Mouse (Mus musculus) frontal cortex, adult 2 months (tissue): ENCODE data around the gene Pomt2. TPM values are rescaled to one million over a fixed set of nuclear protein-coding genes. Genes with fewer than 3 reads are reported as not detected.
A peak's percentile ranks its signal among the peaks of the same experiment; 100 is the strongest.
"Not testable (repeated sequence)": the region's sequence is repeated elsewhere in the genome, so short reads cannot be mapped to it uniquely, and the experiment has no call there.

Experiments used
- DNase-seq, 2 experiments: peaks; one replicate each; pipeline ENCODE4 v3.0.0; 2022; ENCODE audit warnings: low spot score in 1 of 2; ENCODE audit errors: extremely low spot score in 1 of 2
- polyA plus RNA-seq: library from polyadenylated mRNA; depleted of rRNA; stranded (reverse); fragments of >200 nt; gene quantifications from 2 replicates; pipeline ENCODE4 v1.2.3, GENCODE M21; 2012; rRNA removed

Pomt2 gene
- 18.4 and 21.0 TPM in 2 replicates for polyA plus RNA-seq

DNA sequence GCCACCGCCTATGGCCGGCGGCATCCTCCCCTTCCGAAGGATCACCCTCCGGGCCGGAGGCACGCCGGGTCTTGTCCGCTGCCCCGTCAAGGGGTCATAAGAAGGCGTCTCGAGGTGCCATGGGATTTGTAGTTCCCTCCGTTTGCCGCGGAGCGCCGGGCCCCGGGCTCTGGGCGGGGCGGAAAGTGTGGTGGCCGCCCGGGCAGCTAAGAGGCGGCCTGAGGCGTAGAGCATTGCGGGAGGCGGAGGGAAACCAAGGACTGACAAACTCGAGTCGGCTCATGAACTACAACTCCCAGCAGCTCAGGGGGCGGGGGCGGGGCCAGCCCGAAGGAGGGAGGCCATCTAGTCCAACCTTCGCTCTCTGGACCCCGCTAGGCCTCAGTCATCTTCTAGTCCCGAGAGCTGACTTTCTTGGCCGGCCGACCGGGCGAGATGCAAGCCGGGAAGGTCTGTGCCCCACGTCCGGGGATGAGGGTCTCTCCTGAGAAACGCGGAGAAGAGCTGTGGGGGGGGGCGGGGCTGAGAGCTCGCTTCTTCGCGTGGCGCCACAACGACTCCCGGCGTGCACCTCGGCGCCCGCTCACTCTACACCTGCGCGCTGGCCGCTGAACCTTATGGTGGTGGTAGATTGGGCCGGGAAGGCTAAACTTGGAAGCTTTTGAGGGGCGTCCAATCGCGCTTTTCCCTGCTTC is at the start of gene Pomt2:
Gene Pomt2 (minus strand): TSS at position 574 of the 695 bp plus-strand sequence.
- DNase-seq = peak; percentile 93 to 94

DNA sequence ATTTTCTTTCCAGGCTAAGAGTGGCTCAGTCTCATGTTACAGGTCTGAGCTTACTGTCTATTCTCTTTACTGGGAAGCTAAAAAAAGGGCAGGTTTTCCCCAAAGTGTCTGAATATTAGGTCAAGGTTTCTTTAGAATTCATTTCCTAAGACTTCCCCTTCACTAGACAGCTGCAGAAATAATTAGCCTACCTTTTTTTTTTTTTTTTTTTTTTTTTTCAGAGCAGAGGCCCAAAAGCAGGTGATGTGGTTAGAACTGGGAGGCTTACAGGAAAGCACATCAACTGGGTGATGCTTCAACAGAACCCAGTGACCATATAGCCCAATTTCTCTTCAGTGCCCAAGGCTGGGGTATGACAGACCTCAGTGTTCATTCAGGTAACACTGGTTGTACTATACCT is 48.5 kb upstream of the Pomt2 start:
- DNase-seq = no peak

DNA sequence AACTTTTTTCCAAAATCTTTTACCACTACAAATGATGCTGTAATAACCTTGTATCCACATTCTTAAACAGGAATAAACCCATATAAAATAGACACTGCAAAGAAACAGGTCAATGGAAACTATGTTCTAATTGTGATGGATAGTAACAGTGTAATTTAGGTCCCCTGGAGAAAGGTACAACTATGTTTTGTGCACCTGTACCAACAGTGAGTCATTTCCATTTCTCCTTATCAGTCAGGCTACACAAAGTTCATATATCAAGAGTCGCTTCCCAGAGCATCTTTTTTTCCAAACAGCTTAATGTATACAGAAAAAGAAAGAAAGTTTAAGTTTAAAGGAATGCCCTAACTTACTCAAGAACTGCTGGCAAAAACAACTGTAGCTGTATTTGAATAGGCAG is 47.3 kb upstream of the Pomt2 start:
- no peak for DNase-seq

DNA sequence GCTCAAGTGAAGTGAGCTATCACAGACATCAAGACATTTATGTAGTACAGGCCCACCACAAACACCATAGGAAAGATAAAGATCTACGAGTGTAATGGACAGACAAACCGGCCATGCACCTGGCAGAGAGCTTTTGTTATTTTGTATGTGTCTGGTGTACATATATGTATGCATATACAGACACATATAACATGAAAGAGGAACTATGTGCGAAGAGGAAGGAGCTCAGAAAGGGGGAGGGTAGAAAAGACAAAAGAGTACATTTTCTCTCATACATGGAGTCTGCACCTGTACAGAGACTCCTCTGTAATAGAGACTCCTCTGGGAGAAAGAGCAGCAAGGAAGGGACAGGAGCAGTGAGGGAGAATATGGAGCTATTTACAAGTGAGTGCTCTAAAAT is 45.2 kb upstream of the Pomt2 start:
- no peak for DNase-seq

DNA sequence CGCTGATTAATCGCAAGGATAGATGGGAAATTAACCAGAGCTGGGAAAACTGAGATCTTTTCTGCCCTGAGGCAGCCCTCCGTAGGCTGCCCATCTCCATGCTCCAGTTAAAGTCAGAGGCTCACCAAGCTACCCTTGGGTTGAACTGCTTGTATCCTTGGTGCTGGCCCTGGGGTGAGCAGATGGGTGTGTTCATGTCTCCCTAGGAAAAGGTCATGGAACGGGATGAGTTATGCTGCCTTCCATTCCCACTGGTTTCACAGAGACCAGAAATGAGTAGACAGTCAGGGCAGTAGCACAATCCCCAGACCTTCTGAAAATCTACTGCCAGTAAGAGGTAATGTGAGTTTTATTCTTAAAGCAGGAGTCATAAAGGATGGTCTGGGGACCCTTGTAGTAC is 29.9 kb upstream of the Pomt2 start:
- no peak for DNase-seq

DNA sequence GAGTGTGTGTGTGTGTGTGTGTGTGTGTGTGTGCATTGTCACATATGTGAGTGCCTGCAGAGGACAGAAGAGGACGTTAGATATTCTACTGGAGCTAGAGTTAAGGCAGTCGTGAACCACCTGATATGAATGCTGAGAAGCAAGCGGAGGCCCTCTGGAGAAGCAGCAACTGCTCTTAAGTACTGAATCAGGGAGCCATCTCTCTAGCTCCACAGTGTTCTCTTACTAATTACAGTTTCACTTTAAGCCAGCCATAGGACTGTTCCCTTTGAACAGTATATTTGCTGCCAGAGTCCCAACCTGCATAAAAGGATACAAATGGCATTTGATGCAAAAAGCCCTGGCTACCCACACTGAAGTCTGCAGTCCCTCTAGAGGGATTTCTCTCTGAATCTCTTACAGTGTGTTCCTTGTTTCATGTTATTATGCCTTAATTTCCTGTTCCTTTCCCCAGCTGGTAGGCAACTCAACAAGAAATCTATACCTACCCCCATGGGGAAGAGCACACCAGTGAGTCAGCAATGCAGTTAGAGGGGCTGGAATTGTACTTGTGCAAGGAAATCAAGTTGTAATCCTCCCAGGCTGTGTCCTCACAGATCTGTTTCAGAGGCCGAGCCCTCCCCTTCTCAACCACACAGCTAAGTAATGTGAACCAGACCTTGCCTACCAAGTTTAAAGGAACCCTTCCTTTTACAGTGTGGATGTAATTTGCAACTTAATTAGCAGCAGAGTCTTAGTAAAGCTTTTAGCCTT is 27.6 kb upstream of the Pomt2 start:
- DNase-seq = no peak

DNA sequence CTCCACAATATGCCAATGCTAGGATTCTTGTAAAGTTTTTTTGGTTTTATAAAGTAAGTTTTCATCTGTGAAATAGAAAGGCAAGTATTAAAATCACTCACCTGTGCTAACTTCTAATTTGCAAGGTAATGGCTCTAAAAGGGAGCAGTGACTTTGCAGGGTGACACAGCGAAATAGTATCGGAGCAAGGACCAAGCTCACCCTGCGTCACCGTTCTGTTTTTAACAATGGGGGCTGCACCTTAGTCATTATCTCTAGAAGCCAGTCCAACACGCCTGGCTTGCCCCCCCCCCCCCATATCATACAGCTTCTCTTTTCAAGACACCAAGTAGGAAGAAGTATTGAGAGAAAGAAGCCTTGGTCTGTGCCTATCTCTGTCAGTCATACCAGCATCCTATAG is 13.0 kb upstream of the Pomt2 start:
- no peak for DNase-seq

DNA sequence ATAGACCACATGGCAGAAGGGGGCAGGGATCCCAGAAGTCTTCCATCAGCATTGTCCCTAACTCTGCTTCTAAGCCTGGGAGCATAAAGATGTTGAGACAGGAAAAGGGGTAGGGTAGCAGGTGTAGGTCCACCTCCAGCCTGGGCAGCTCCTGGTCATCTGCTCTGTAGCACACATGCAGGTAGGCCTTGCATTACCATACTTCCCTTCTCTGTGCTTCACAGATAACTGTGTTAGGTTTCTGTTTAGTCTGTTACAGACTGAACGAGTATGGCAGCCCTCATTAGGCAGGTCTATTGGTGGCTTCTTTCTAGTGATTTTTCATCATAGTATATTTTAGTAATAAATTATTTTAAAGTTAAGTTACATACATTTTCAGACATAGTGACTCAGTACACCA is 12.5 kb upstream of the Pomt2 start:
- no peak for DNase-seq

DNA sequence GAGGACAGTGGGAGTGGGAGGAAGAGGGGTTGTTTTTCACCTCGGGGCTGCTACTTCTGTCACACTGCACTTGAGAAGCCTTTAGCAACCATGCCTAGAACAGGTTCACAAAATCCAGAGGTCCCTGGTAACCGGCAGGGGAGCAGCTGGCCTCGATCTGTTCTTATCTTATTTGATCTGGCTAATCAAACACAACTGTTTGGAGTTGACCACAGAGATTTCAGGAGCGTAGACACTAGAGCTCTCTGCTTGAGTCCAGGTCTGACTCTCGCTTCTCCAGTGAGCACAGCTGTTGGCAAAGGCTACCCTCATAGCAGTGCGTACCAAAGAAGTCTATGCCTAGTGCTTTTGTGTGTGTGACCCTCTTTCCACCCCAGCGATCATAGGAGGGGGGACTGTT is 10.3 kb upstream of the Pomt2 start:
- no peak for DNase-seq

DNA sequence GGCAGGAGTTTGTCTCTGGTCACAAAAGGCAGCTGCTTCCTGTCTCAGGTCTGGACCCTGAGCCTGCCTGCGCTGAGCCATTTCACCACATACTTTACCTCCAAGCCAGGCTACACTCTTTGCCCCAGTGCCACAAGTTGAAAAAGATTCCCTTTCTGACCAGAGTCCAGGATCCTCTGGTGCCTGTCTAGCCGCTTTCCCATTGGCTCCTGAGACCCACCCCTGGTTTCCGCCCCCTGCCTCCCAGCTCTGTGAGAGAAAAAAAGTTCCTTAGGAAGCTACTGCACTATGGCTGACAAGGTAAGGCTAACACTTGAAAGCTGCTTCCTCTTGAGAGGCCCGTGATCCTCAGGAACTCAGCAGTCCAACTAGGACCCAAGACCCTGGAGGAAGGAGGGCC is 9.6 kb upstream of the Pomt2 start:
- DNase-seq = no peak

DNA sequence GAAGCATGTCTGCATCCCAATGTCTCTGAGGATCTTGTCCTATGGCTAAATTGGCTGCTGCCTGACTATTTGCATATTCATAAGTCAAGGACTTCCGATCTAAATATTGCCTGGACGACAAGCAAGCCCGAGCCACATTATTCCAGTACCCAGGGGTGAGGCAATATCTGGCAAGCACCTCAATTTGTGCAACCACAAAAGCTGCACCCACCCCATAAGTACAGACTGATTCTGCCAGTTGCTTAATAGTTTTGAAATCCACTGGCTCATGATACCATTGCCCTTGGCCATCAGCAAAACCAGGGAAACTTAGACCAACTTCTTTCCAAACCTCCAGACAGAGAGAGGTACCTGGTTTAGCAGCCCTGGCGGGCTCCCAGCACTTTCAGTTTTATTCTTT is 6.7 kb upstream of the Pomt2 start:
- not testable (repeated sequence) for DNase-seq

DNA sequence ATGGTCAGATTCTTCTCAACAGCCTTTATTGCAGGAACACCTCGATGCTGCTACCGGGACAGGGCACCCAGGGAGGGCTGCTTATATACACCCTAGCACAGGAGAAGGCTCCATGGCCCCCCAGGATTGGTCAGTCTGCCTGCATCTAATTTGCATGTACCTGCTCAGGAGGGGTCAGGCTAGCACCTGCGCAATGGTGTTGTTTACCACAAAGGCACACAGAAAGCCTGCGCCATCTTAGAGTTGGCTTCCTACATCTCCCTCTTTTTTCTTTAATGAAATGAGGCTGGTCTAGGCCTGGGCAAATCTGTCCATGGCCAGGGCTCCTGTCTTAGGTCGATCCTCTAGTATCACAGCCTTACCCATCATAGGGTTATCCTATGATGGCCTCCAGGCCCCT is 1.7 kb upstream of the Pomt2 start:
- DNase-seq = no peak

DNA sequence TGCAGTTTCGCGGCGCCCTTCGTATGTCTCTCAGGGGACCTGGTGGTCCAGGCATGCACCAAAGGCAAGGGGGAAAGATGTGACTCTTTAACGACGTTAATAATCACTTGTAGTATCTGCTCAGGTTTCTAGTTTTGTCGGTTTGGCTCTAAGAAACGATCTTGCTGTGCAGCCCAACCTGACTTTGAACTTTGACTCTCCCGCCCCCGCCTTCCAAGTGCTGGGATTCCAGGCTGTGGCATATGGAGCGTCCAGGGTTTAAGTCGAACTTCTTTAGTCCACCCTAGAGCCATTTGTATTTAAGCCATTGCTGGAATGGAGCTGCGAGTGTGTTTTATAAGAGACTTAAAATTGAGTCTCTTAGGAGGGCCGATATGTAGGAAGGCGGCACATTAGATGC is 368 bp upstream of the Pomt2 start:
- no peak for DNase-seq

DNA sequence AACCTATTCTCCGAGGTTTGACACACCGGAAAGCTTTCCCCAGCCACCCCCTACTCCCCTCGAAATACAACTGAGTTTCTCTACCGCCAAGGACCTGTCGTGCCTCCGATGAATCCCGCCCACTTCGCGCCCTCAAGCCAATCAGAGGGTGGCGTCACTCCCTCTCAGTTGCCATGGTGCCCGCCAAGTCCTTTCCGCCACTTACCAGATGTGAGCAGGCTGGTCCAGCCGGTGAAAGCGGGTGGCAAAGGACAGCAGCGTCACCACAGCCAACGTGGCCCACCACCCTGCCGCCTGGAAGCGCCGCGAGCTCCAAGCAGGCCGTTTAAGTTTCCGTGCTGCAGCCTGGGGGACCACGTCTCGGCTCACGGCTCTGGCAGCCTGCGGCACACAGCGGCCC is 802 bp downstream of the Pomt2 start, which contains the start of gene Gstz1:
Gene Gstz1 (plus strand): TSS at position 200 of the 400 bp plus-strand sequence.
- peak; percentile 83 to 88 for DNase-seq

DNA sequence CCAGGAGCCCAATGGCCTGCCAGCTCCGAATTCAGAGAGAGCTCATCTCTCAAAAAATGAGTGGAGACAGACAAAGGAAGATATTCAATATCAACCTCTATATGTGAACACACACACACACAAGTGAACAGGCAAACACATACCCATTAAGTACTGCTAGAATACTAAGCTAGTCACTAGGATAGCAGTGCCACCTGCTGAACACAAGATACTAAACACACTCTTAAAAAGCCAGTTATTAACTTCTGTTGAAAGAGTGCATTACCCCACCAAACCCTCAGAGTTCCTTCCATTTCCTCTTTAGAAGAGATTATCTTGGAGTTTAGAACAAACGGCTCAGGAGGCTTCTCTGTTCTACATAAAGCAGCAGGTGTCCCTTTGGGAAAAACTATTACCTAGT is 5.6 kb downstream of the Pomt2 start:
- DNase-seq = no peak

DNA sequence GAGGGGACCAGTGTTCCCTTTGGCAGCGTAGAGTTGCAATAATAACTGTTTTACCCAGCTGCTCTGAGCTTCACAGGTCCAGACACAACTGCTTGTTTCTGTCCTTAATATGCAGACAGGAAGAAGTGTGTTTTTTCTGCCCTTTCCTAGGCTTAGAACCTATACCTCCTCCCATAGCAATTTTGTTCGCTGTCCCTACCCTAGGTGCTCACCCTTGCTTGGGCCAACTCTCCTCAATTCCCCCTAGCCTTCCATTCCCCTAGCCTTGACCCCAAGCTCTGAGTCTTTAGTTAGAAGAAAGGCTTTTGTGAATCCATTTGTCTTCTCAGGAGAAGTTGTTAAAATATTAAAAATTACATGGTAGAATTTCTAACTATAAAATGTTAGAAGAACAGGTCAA is 9.0 kb downstream of the Pomt2 start:
- no peak for DNase-seq

DNA sequence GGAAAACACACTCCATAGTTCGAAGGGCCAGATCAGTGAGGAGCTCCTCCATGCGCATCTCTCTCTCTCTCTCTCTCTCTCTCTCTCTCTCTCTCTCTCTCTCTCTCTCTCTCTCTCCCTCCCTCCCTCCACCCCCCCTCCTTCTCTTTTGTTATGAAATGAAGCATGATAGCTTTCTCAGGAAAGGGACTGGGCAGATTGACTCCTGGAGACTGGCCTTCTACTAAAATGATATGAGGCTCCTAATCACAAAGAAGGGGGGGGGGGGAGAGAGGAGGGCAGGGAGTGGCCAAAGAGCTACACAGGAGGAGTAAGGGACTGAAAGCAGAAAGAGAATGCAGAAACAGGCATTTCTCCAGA is 9.4 kb downstream of the Pomt2 start:
- no peak for DNase-seq

DNA sequence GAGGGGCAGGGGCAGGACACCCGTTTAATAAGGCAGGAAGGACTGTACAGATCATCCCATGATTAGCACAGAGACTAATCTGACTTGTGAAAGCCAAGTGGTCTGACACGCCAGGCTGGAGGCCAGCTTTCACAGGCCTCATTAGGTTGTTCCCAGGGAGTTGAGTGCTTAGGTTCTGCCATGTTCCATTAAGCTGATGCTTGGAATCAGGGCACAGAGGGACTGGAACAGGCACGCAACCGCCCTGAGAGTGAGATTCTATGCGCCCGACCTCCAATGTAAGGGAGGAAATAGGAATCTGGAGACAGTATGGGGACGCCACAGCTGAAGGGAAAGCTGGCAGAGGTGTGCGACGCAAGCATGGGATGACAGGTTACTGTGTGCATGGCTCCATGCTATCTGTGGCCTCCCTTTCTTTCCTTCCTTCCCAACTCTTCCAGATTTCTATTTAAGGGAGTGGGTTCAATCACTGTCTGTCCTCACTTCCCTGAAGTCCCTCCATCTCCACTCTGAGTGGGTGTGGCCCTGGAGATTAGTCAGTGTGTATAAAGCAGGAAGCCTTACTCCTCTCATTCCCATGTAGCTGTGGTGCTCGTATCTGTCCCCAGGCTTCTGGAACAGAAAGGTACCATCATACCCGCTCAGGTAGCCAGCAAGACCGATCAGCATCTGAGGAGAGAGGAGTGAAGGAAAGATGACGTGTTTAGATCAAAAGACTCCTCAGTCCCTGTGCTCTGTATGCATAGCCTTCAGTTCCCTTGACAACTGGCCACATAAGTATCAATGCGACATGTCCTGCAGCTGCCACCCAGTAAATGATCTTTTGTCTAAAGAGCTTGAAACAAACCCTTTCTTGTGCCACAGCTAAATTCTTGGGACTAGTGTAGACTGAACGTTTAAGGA is 10.1 kb downstream of the Pomt2 start:
- no peak for DNase-seq

DNA sequence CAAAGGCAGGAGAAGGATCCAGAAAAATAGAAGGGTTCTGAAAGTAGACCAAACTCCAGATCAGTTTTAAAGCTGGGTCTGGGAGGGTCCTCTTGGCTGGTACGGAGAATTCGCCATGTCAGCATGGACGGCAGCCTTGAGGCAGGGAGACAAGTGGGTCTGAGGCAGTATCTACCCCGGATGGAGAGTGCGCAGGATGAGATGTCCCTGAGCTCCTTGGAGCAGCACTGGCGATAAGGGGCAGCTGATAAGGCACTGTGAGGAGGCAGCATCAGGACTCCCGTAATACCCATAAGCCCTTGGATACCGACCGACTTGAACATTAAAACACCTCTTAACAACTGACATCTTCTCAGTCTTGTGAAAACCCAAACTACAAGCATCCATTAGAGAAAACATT is 15.0 kb downstream of the Pomt2 start:
- no peak for DNase-seq

DNA sequence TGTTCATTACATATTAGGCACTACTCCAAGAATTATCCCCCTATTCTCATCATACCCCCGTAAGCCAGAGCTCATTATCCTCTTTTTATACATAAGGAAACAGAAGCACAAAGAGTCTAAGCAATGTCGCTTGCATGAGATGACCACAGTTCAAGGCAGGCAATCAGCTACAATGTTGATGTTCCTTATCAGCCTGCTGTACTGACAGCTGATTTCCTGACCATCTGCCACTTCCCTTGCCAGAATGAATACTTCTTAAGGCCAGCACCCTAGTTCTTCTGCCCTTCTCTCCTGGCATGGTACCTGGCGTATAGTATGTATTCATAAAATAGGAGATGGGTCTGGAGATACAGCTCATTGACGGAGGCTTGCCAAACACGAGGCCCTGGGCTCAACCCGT is 15.6 kb downstream of the Pomt2 start:
- DNase-seq = no peak

DNA sequence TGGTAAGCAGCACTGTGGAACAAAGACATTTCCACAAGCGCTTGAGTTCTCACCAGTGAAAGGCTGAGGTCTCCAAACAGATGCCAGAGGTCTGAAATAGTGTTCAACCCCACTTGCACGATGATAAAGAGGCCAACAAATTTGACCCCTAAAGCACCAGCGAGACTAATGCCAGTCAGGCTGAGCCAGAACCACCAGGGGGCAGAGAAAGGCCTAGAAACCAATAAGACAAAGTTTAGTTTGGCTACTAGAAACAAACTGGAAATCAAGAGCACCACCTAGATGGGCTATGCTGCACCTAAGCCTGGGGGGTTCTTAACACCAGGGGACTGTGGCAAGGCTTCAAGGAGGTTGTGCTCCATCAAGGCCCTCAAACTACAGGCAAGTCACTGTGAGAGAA is 16.1 kb downstream of the Pomt2 start:
- DNase-seq = no peak
